Mouse (Mus musculus) cortical plate, adult 2 months (tissue): Measurements from ENCODE around the gene Isg20l2.

Source experiments
- CTCF ChIP-seq: fragments of 200-500 bp; IDR thresholded peaks from 2 replicates; pipeline ENCODE4 v1.5.1; 2011; ENCODE audit warnings: mild to moderate bottlenecking, control low read depth, low read length; ENCODE audit not compliant: insufficient read depth; ENCODE audit errors: extremely low read depth
- POLR2A ChIP-seq: fragments of 200-500 bp; IDR thresholded peaks from 2 replicates; pipeline ENCODE4 v1.6.1; 2011; ENCODE audit warnings: mild to moderate bottlenecking, low read length, control low read depth; ENCODE audit not compliant: insufficient read depth; ENCODE audit errors: extremely low read depth

- no peak for TF ChIP-seq CTCF
- TF ChIP-seq POLR2A, result no peak
Measured at GRCm38 (mm10) chr3:87886004-87886365, 44.1 kb upstream of the Isg20l2 start.
